Mouse (Mus musculus) stomach, embryonic 15.5 days (tissue): ENCODE results near the gene Smyd3. TPM values are rescaled to one million over a fixed set of nuclear protein-coding genes. Genes with fewer than 3 reads are reported as not detected.
A peak's percentile ranks its signal among the peaks of the same experiment; 100 is the strongest.

Source experiments
- ATAC-seq: fragments of 200-750 bp; cut with Nextera tagmentation; 2 replicates; pipeline ENCODE4 v1.8.0; 2017; ENCODE audit warnings: low read depth, moderate number of reproducible peaks, moderate TSS enrichment; ENCODE audit not compliant: insufficient read depth, low FRiP score
- H3K27ac ChIP-seq: fragments of 300-500 bp; sonication (generic); 2 replicates; pipeline ENCODE4 v1.5.1; 2015; ENCODE audit warnings: mild to moderate bottlenecking, inconsistent platforms
- H3K27me3 ChIP-seq: fragments of 300-500 bp; sonication (generic); replicated peaks from 2 replicates; pipeline ENCODE4 v1.6.1; 2015; ENCODE audit warnings: inconsistent platforms
- H3K36me3 ChIP-seq: fragments of 300-500 bp; sonication (generic); 2 replicates; pipeline ENCODE4 v1.6.1; 2015; ENCODE audit warnings: inconsistent platforms
- H3K4me1 ChIP-seq: fragments of 300-500 bp; sonication (generic); 2 replicates; pipeline ENCODE4 v1.6.1; 2015; ENCODE audit warnings: inconsistent platforms
- H3K4me2 ChIP-seq: fragments of 300-500 bp; sonication (generic); 2 replicates; pipeline ENCODE4 v1.6.1; 2015; ENCODE audit warnings: mild to moderate bottlenecking, inconsistent platforms
- H3K4me3 ChIP-seq: fragments of 300-500 bp; sonication (generic); replicated peaks from 2 replicates; pipeline ENCODE4 v1.5.1; 2015; ENCODE audit warnings: inconsistent platforms
- H3K9ac ChIP-seq: fragments of 300-500 bp; sonication (generic); 2 replicates; pipeline ENCODE4 v1.6.1; 2015; ENCODE audit warnings: inconsistent platforms
- H3K9me3 ChIP-seq: fragments of 300-500 bp; sonication (generic); 2 replicates; pipeline ENCODE4 v1.6.1; 2016; ENCODE audit warnings: inconsistent platforms
- WGBS: fragments of 180-500 bp; shearing (Covaris S2); methylation state at CpG from one replicate; pipeline ENCODE4 v1.1.7; 2015; 5-methylcytosine and 5-hydroxymethylcytosine counted together
- polyA plus RNA-seq: library from polyadenylated mRNA; unstranded; fragments of >200 nt; fragmentation: Nextera tagmentation; extraction: Ambion mirVana; gene quantifications from 2 replicates; pipeline ENCODE4 v1.2.1, GENCODE M21; 2015

The Smyd3 gene
- polyA plus RNA-seq = 17.9 and 19.6 TPM in 2 replicates

- peaks cover 5% of the 10 kb centered on the region; the same call in 1 of the 2 replicates for H3K4me1 ChIP-seq
- H3K9me3 ChIP-seq = no peaks in the 10 kb centered on the region
- H3K27ac ChIP-seq = peak within 1 kb of the TSS; percentile 69
- peak within 1 kb of the TSS; percentile 94 for H3K4me2 ChIP-seq
- WGBS = 6% methylated on average over 39 of the region's 39 CpGs
- peak; percentile 86 for ATAC-seq
- no peaks in the 10 kb centered on the region for H3K36me3 ChIP-seq
- H3K27me3 ChIP-seq = no peaks in the 10 kb centered on the region
- H3K4me3 ChIP-seq = peak within 1 kb of the TSS; percentile 83
- H3K9ac ChIP-seq = peak within 1 kb of the TSS; percentile 65
Observed at GRCm38 (mm10) chr1:179517713-179518465, at the start of gene Smyd3. Gene Smyd3, minus strand, starts transcription at chr1:179518041.

GRCm38 (mm10) chr1:179567558-179567957, 49.7 kb upstream of the Smyd3 start:
- Histone ChIP-seq H3K27me3 (no peaks in the 10 kb centered on the region), H3K27ac (no peak overlapping the region), H3K4me3 (no peak overlapping the region), H3K4me2 (no peak overlapping the region), H3K9me3 (no peaks in the 10 kb centered on the region), H3K9ac (no peak overlapping the region), H3K4me1 (peaks cover 13% of the 10 kb centered on the region; the same call in 1 of the 2 replicates), H3K36me3 (no peaks in the 10 kb centered on the region)
- no peak for ATAC-seq
- 74% methylated on average over 7 of the region's 7 CpGs for WGBS

GRCm38 (mm10) chr1:179563926-179564325, 46.1 kb upstream of the Smyd3 start:
- WGBS = 73% methylated on average over 5 of the region's 5 CpGs
- no peaks in the 10 kb centered on the region for H3K36me3 ChIP-seq

GRCm38 (mm10) chr1:179563211-179563610, 45.4 kb upstream of the Smyd3 start:
- H3K4me2 ChIP-seq = no peak overlapping the region
- no peaks in the 10 kb centered on the region for H3K27me3 ChIP-seq
- no peak overlapping the region for H3K9ac ChIP-seq
- no peaks in the 10 kb centered on the region for H3K9me3 ChIP-seq
- no peak overlapping the region for H3K27ac ChIP-seq
- no peaks in the 10 kb centered on the region for H3K36me3 ChIP-seq
- 81% methylated on average over 4 of the region's 4 CpGs for WGBS
- H3K4me1 ChIP-seq = 0 out of 2 replicates have a peak, but pooled peaks cover 4% of the 10 kb centered on the region
- no peak for ATAC-seq
- no peak overlapping the region for H3K4me3 ChIP-seq

More at GRCm38 (mm10) chr1:179563926-179564325, 46.1 kb upstream of the Smyd3 start:
- ATAC-seq = no peak
- Histone ChIP-seq H3K27ac (no peak overlapping the region), H3K27me3 (no peaks in the 10 kb centered on the region), H3K4me3 (no peak overlapping the region), H3K4me1 (0 out of 2 replicates have a peak, but pooled peaks cover 7% of the 10 kb centered on the region), H3K4me2 (no peak overlapping the region), H3K9ac (no peak overlapping the region), H3K9me3 (no peaks in the 10 kb centered on the region)

GRCm38 (mm10) chr1:179560845-179561430, 43.1 kb upstream of the Smyd3 start:
- H3K9me3 ChIP-seq = no peaks in the 10 kb centered on the region
- H3K27me3 ChIP-seq = no peaks in the 10 kb centered on the region
- ATAC-seq = no peak
- no peak overlapping the region for H3K4me3 ChIP-seq
- WGBS = 90% methylated on average over 6 of the region's 6 CpGs
- no peaks in the 10 kb centered on the region for H3K36me3 ChIP-seq
- no peaks in the 10 kb centered on the region for H3K4me1 ChIP-seq
- no peak overlapping the region for H3K9ac ChIP-seq
- H3K27ac ChIP-seq = no peak overlapping the region
- no peak overlapping the region for H3K4me2 ChIP-seq

- no peak overlapping the region for H3K9ac ChIP-seq
- H3K4me1 ChIP-seq = no peaks in the 10 kb centered on the region
- H3K27me3 ChIP-seq = no peaks in the 10 kb centered on the region
- no peaks in the 10 kb centered on the region for H3K36me3 ChIP-seq
- WGBS = 62% methylated on average over 11 of the region's 11 CpGs
- no peaks in the 10 kb centered on the region for H3K9me3 ChIP-seq
- no peak overlapping the region for H3K4me3 ChIP-seq
- no peak overlapping the region for H3K4me2 ChIP-seq
- ATAC-seq = no peak
- H3K27ac ChIP-seq = 0 out of 2 replicates have a peak overlapping the region, but pooled peaks have one; percentile 4
Observed at GRCm38 (mm10) chr1:179559446-179560194, 41.8 kb upstream of the Smyd3 start.

GRCm38 (mm10) chr1:179556921-179557320, 39.1 kb upstream of the Smyd3 start:
- H3K4me2 ChIP-seq = no peak overlapping the region
- no peak for ATAC-seq
- 0 out of 2 replicates have a peak, but pooled peaks cover 3% of the 10 kb centered on the region for H3K4me1 ChIP-seq
- no peak overlapping the region for H3K27ac ChIP-seq
- H3K9me3 ChIP-seq = no peaks in the 10 kb centered on the region
- no peak overlapping the region for H3K4me3 ChIP-seq
- H3K27me3 ChIP-seq = no peaks in the 10 kb centered on the region
- no peak overlapping the region for H3K9ac ChIP-seq
- no peaks in the 10 kb centered on the region for H3K36me3 ChIP-seq
- WGBS = 90% methylated on average over 3 of the region's 3 CpGs

- Histone ChIP-seq H3K27ac (no peak overlapping the region), H3K9ac (no peak overlapping the region), H3K4me2 (no peak overlapping the region), H3K36me3 (no peaks in the 10 kb centered on the region), H3K4me3 (no peak overlapping the region), H3K9me3 (no peaks in the 10 kb centered on the region), H3K27me3 (no peaks in the 10 kb centered on the region), H3K4me1 (0 out of 2 replicates have a peak, but pooled peaks cover 3% of the 10 kb centered on the region)
- 84% methylated on average over 4 of the region's 4 CpGs for WGBS
- ATAC-seq = no peak
Observed at GRCm38 (mm10) chr1:179553949-179554347, 36.1 kb upstream of the Smyd3 start.

- no peaks in the 10 kb centered on the region for H3K9me3 ChIP-seq
- no peak overlapping the region for H3K4me2 ChIP-seq
- H3K4me3 ChIP-seq = no peak overlapping the region
- peaks cover 5% of the 10 kb centered on the region for H3K4me1 ChIP-seq
- H3K27ac ChIP-seq = no peak overlapping the region
- ATAC-seq = no peak
- H3K36me3 ChIP-seq = no peaks in the 10 kb centered on the region
- 62% methylated on average over 5 of the region's 5 CpGs for WGBS
- H3K27me3 ChIP-seq = no peaks in the 10 kb centered on the region
- H3K9ac ChIP-seq = no peak overlapping the region
Observed at GRCm38 (mm10) chr1:179553197-179553948, 35.5 kb upstream of the Smyd3 start.

- Histone ChIP-seq H3K9ac (no peak overlapping the region), H3K9me3 (no peaks in the 10 kb centered on the region), H3K4me3 (no peak overlapping the region), H3K27me3 (no peaks in the 10 kb centered on the region), H3K4me2 (no peak overlapping the region), H3K36me3 (no peaks in the 10 kb centered on the region), H3K4me1 (peaks cover 11% of the 10 kb centered on the region), H3K27ac (0 out of 2 replicates have a peak overlapping the region, but pooled peaks have one; percentile 16)
- 37% methylated on average over 7 of the region's 7 CpGs for WGBS
- ATAC-seq = peak; percentile 50; the same call in 1 of the 2 replicates
Observed at GRCm38 (mm10) chr1:179552751-179553150, 34.9 kb upstream of the Smyd3 start.

- H3K4me1 ChIP-seq = peaks cover 16% of the 10 kb centered on the region
- no peaks in the 10 kb centered on the region for H3K9me3 ChIP-seq
- H3K4me3 ChIP-seq = no peak overlapping the region
- H3K36me3 ChIP-seq = no peaks in the 10 kb centered on the region
- ATAC-seq = no peak
- WGBS = 67% methylated on average over 4 of the region's 4 CpGs
- no peaks in the 10 kb centered on the region for H3K27me3 ChIP-seq
- no peak overlapping the region for H3K4me2 ChIP-seq
- no peak overlapping the region for H3K9ac ChIP-seq
- no peak overlapping the region for H3K27ac ChIP-seq
Observed at GRCm38 (mm10) chr1:179551921-179552320, 34.1 kb upstream of the Smyd3 start.
